Mouse (Mus musculus) cerebellum, adult (tissue): ENCODE data around the gene Fgr.
A peak's percentile ranks its signal among the peaks of the same experiment; 100 is the strongest.
"Not testable (repeated sequence)": the region's sequence is repeated elsewhere in the genome, so short reads cannot be mapped to it uniquely, and the experiment has no call there.

ENCODE experiments used
- ATAC-seq: cut with Nextera tagmentation; 2 replicates; pipeline ENCODE4 v1.9.2; 2017; ENCODE audit warnings: mild to moderate bottlenecking, moderate library complexity, mixed read lengths; ENCODE audit not compliant: insufficient number of reproducible peaks, low FRiP score, low TSS enrichment

Fgr gene

DNA sequence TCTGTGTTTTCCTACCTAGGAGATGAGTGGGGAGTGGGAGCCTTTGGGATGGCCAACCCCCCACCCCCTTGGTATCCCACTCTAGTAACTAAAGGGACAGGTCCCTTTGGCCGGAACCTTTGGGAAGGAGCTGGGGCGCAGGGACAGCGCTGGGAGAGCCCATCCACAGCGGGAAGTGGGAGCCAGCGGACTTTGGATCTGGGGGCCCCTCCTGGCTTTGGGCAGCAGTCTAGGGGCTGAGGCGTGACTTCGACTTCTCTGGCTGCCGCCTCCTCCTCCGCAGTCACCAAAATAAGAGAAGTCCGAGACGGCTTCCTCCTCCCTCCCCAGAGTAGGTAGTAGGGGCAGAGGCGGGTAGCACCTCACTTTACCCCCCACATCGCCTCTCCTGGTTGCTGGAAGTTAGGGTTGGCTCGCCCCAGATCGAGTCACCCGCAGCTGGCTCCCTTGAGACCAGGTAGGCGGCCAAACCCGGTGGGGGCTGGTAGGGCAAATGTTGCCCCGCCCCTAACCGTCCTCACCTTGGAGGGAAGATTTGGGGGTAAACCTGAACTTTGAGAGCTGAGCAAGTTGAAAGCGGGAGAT lies at the start of gene Fgr:
Gene Fgr (plus strand): TSS at position 282 of the 585 bp plus-strand sequence.
- ATAC-seq = no peak

DNA sequence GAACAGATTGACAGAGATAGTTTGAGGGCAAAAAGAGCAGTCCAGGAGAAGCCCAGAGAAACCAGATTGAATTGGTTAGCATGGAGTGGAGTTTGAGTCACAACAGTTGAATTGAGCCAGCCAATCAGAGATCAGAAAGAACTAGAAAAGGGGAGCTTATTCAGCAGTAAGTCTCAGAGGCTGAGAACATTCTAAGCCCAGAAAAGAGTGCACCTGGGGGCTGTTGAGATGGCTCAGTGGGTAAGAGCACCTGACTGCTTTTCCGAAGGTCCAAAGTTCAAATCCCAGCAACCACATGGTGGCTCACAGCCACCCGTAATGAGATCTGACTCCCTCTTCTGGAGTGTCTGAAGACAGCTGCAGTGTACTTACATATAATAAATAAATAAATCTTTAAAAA lies 47.4 kb upstream of the Fgr start:
- not testable (repeated sequence) for ATAC-seq

DNA sequence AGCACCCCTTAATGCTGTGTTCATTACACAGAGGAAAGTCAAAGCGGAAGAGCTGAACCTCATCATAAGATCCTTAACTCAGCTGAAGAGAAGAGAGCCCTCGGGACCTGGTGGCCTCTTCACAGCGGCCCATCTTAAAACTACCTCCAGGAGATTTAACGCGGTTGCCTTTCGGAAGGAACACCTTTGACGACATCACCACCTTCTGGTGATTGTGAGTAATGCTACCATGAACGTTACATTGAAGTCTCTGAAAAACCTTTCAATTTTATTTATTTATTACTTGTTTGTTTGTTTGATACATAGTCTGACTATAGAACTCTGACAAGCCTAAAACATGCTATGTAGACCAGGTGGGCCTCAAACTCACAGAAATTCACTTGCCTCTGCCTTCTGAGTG lies 43.1 kb upstream of the Fgr start:
- no peak for ATAC-seq

DNA sequence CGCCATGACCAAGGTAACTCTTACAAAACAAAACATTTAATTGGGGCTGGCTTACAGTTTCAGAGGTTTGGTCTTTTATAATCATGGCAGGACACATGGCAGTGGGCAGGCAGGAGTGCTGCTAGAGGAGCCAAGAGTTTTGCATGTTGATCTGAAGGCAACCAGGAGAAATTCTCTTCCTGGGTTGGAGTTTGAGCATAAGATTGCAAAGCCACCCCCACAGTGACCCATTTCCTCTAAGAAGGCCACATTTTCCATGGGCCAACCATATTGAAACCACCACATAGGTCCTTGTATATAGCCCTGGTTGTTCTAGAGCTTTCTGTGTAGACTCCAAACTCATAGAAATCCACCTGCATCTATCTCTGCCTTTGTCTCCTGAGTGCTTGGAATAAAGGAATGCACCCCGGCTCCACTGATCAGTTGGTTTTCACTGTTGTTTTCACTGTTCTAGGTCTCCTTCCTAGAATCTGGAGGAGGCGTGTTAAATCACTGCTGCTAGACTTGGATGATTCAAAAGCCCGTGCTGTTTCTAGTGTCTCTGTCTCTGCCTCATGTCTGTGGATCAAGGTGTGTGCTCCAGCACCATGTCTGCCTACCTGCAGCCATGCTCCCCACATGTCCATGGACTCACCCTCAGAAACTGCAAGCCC lies 41.0 kb upstream of the Fgr start:
- no peak for ATAC-seq

DNA sequence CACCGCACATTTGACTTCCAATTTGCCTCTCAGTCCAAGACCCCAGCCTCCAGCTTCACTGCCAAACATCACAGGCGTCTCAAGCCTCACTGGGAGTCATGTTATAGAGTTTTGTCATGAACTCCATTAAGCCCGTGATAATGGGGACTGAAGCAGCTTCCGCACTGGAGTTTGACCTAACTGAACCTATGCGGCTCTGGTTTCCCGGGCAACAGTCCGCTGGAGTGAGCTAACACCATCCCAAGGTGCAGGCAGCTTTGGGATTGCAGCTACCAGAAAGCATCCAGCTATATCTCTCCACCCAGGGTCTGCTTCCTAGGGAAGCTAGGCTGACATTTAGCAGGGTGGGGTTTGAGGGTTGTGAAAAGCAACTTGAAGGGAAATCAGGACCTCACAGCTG lies 39.3 kb upstream of the Fgr start:
- no peak for ATAC-seq

DNA sequence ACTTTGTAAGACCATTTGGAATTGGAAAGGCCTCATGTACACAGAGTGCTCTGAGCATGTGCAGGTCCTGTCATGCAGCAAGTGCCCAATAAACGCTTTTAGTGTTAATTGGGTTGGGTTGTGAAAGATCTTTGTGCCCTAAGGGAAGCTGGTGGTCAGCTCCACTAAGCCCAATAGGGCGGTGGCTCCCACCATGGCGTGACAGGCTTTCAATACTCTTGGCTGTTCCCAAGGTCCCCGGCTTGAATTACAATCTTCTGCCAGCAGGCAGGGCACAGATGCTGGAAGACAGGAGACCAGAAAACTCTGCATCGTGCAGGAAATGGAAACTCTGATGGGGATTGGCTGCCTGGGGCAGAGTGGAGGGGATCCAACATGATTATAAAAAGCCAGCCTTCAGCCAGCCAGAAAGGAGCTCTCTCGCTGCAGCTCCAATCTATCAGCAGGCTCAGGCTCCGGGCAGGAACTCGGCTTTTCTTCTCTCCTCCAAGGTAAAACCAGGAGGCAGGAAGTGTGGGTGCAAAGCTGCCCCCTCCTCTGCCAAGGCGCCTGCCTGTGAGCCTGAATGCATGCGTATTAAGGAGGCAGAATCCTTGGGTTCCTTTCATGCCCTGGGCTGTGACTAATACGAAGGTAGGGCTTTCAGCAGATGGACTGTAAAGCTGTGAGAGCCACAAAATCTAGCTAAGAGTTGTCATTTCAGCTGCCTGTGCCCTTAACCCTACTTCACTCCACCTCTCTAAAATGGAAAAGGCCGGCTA lies 35.5 kb upstream of the Fgr start:
- ATAC-seq = peak; percentile 22; the same call in 1 of the 2 replicates

DNA sequence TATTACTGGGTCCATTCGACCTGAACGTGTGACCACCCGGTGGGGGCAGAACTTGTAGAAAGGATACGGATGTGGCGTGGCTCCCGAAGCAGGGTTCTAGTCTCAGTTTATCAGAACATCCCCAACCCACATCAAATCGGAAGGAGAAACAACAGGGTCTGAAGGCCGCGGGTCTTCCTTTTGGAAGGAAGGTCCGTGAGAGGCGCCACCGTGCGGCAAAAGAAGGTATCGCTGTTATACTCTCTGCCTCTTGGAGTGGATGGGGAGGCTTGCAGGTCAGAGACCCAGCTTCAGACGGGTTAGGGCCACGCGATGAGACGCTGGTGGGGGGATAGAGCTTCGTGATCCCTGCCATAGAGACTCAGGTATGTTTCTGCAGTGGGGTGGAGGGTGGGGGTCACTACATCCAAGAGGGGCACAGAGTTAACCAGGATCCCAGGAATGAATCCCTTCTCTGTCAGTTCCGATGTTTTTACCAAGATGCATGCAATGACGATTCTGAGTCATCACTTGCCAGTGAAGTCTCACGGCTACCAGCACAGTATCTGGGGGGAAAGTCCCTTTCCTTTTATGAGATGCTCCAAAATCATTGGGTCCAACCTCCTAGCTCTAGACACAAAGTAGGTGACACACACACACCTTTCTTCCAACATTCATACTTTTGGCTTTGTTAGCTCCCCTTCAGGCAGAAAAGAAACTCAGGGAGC lies 34.3 kb upstream of the Fgr start:
- no peak for ATAC-seq

DNA sequence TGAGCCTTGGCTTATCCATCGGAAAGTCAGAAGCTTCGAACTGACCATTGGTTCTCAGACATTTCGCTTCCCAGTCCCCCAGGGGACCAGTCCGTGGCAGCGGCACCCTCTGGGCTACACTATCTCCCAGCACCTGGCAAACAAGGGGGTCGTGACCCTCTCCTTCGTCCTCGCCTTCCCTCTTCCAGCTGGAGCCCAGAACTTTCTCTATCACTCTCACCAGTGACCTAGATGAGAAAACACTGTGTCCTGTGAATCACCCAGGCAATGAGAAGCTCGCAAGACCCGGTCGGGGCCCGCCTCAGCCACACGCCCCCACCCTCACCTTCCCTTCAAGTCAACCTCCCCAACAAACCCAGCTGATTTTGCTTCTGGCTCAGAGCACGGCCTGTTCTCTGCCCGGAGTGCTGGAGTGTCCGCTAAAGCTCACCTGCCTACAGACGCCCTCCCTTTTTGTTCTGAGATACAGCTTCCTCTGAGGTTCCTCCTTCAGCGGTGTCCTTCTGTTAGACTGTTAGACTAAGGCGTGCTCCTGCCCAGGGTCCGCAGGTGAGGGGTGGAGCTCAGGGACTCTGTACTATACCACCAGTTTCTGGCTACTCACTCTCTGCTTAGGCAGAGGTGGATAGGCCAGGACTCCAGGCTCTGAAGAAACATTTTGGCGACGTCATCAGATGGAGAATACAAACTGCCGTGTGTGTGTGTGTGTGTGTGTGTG lies 32.7 kb upstream of the Fgr start:
- no peak for ATAC-seq

DNA sequence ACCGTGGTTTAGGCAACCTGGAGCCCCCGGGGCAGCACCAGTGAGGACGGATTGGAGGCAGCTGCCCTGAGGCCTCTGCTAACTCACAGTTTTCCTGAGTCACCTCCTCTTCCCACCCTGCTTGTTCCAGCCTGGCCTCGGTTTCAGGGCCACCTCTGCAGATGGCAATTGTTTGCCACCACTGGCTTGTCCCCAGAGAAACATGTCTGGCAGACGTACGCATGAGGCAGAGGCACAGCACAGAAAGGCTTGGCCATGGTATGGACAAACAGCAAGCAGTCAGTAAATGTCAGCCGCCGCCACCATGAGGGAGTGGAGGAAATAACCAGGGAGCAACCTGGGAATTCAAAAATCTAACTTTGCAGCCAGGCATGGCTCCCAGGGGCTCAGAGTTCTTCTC lies 30.8 kb upstream of the Fgr start:
- no peak for ATAC-seq

DNA sequence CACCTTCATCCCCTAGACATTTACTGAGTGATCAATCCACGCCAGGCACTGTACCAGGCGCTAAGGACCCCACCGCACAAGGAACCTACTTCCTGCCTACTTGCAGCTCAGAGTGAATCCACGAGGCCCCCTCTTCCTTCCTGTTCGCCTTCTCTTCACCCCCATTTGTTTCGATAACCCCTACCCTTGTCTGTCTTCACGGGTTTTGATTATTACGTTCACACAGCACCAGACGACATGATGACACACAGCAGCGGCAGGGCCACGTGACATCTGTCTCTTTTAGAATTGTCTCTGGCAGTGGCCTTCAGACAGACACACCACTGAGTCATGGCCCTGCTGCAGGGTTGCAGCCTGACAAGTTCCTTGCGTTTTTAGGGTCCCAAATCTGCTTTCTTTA lies 29.8 kb upstream of the Fgr start:
- no peak for ATAC-seq

DNA sequence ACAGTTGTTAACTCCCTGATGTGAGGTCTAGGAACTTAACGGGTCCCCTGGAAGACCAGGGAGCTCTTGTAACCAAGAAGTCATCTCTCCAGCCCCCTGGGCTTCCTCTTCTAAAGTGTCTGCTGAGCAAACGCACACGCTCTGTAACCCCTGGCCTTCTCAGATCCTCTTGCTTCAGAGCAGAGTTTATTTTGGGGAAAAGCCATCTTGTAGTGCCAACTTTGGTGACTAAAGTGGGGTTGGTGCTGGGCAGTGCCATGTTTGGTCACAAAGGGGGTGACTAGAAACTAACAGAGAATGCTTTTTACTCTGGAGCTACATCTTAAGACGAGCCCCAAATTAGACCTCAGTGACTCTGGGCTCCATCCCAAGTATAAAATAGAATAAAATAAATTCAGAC lies 29.1 kb upstream of the Fgr start:
- no peak for ATAC-seq

DNA sequence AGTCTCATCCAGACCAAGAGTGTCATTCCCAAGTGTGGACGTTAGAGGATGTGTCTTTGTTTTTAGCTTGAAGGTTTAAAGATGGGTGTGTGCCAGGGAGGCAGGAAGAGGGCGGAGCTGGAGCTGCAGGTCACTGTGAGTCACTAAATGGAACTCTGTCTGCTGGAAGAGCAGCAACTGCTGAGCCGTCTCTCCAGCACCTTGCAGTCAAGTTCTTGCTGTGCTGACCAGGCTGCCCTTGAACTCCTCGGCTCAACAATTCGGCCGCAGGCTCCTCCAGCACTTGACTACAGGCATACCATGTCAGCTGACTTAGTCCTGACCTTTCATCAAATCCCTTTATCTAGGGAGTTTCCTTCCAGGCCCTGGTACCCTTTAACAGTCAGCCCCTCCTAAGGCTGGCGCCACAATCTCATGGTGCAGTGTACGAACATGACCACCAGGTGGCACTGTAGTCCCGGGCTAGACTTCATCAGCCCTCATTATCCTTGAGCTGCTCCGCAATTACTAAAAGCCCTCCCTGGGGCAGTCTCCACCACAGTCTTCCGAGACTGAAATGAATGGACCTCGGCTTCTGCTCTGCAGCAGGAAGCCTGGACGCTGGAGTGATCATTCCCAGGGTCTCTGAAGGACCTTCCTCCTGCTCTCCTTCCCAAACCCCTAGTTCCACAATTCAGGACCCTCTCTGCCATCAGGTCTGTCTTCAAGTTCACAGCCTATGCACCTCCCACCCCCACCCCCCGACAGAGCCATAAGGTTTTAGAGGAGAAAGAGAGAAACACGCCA lies 28.4 kb upstream of the Fgr start:
- peak; percentile 71 for ATAC-seq

DNA sequence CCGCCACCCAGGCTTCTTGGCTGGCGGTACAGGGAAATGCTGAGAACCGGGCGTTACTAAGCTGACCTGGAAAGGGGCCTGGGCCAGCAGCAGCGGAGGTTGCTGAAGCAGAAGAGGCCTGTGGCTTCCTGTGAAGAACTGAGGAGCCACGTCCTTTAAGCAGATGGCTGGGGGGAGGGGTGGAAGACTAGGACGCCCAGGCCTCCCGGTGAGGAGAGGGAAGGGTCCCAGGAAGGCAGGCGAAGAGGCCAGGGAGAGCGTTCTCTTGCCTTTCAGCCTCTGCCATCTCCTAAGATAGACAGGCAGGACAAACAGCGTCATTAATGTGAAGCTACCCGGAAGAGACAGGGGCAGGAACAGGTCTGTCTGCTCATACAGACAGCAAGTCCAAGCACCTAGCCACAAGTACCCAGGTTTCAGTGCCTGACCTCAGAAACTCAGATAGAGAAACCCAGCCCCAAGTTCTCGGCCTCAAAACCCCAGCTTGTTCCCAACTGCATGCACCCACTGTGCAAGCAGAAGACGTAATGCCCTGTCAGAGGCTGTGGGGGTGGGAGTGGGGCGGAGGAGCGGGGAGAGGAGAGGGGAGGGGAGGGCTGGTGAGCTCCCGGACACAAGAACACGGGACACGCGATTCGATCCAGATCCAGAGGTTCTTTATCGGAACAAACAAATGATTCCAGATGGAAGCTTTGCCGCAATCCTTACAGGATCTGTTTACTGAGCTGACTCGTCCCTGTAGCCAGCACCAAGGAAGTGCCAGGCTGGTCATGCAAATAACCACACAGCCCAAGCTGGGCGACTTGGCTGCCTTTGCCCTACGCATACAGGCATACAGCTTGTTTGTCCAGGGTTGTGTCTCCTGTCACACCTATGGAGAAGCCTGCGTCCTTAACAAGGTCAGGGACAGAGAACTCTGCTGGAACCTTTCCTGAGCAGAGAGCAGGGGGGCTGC lies 27.6 kb upstream of the Fgr start:
- ATAC-seq = peak; percentile 23; the same call in 1 of the 2 replicates

DNA sequence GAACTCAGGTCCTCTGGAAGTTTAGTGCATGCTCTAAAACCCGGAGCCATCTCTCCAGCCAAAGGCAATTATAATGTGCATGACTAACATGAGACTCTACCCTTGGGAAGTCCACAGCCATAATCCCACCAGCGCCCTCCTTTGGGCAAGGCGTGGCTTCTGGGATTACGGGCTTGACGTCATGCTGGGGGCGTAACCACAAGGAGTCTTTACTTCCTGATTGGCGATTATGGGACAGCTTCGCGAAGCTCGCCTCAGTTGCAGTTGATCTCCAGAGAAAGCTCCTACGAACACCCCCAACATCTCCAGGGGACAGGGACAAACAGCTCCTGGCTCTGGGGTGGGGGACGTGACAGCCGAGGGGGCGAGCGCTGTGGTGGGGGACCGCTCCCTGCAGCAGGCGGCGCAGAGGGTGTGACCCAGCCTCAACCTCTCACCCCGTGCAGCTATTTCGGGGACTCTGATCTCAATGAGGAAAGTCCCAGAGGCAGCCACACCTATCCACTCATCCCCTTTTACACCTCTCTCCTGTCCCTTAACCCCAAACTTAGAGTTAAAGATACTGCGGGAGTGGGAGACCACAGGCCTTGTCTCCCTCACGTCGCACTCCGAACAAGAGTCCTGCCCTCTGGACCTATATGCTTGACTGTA lies 23.9 kb upstream of the Fgr start:
- ATAC-seq = no peak

DNA sequence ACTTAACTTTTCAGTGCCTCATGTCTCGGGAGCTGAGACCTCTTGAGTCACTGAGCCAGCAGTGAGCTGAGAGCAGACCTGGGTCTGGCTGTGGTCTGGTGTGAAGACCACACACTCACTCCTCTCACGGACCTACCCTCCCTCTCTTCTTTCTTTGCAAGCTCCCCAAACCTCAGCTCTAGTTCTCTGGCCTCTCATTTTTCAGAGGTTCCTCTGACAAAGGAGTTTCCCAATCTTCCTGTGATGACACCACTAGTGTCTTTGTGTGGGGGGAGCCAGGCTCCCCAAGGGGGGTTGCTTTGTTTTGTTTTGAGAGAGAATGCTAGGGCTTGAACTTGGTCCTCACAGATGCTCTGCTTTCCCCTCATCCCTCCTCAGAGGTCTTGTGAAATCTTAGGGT lies 22.9 kb upstream of the Fgr start:
- ATAC-seq = no peak

DNA sequence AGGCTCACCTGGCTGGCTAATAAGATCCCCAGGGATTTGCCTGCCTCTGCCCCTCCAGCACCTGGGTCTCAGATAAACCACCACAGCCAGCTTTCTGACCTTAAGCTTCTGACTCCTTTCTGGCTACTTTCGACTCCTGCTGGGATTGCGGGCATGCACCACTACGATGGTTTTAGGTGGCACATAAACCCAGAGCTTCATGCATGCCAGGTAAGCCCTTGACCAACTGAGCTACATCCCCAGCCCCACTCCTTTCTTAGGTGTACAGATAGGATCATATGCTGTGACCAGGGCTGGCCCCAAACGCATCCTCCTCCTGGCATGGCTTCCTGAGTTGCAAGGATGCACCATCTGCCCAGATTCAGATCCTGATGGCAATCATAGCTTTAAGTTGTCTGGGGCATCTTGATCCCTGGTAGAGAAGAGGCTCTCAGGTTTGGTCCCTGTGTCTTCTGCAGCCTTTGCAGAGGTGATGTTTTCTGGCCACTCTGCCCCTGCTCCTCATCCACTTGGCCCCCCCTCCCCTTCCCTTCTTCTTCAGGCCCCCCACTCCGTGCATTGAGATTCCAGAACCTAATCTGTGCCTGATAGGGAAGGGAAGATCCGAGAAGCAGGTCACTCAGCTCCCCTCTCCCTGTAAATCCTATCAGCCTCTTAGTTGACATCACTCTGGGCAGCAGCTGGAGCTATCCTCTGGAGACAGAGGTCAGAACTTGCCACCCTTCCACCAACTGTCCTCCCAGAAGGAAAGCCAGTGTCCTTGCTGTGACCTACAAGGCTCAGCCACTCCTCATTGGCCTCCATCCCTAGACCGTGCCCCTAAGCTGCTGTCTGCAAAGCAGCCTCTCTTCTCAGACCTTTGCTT lies 19.1 kb upstream of the Fgr start:
- peak; percentile 31; the same call in 1 of the 2 replicates for ATAC-seq

DNA sequence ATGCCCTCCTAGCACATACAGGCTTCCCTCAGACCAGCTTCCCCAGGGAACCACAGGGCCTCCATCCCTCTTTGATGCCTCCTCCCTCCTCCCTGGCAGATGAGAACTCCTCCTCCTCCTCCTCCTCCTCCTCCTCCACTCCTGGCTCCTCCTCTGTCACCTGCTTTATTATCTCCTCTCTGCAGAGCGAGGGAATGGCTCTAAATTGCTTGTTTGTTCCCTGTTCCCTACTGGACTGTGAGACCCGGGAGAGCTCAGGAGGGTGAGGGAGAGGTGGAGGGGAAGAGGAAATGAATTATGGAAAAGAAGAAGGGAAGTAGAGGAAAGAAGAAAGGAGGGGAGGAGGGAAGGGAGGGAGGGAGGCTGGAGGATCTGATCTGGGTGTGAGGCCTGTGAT lies 18.5 kb upstream of the Fgr start:
- ATAC-seq = no peak
